Mouse (Mus musculus): ENCODE measurements around the gene Grcc10.
A peak's percentile ranks its signal among the peaks of the same experiment; 100 is the strongest.

Gene Grcc10

DNA sequence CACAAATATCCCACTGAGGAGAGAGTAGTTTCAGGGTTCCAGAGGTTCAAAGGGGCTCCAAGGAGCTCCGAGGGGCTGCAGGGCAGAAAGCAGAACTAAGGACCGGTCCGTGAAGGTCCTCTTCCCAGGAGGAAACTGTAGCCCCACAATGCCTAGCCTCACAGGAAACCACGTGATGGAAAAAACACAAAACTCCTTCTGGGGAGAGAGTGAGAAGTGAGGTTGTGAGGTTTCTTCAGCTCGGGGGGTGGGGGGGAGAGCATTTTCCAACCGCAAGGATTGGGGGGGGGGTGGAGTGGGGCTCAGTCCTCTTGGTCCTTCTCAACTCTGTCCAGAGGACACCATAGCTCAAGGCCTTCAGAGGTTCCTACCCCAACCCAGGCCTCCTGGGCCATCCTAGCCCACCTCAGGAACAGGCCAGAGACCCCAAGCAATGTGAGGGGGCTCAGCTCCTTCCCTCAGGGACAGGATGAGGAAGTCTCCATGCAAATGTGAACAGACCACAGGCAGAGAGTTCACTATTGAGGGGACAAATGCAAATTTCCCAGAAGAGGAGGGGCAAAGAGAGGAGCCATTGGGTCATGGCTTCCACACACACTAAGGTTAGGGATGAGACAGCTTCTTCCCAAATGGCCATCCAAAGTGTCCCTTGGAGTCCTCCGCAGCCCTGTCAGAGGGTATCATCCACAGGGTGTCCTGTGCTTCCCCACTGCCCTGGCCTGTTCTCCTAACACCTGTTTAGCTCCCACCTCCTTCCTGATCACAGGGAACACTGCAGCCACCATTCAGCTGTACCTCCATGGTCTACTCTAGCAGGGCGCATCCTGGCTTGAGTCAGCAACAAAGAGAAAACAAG, 11.1 kb downstream of the Grcc10 start:
- peak; percentile 56 for DNase-seq

GRCm38 (mm10) chr6:124728621-124729020, 12.6 kb downstream of the Grcc10 start:
- no peak for DNase-seq

- no peak for DNase-seq
Observed at GRCm38 (mm10) chr6:124724472-124724871, 16.7 kb downstream of the Grcc10 start.

GRCm38 (mm10) chr6:124723541-124723940, 17.6 kb downstream of the Grcc10 start:
- no peak for DNase-seq

- DNase-seq: no peak
Observed at GRCm38 (mm10) chr6:124722876-124723473, 18.2 kb downstream of the Grcc10 start.

DNA sequence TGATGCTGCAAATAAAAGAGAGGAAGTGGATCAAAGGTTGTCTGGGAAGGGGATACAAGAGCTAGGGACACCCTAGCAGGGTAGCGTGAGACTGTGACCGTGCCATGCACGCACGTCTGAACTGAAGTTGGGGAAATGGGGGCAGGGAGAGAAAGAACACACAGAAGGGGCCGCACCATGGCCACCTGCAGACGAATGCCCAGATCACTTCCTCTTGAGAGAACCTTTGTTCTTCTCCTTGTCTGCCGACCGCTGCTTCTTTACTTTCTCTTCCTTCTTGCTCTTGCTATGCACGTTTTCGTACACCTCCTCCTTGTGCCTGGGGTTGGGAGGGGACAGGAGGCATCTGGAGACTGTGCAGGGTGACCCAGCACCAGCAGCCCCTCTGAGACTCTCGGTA, 20.3 kb downstream of the Grcc10 start:
- peak; percentile 59 for DNase-seq

DNA sequence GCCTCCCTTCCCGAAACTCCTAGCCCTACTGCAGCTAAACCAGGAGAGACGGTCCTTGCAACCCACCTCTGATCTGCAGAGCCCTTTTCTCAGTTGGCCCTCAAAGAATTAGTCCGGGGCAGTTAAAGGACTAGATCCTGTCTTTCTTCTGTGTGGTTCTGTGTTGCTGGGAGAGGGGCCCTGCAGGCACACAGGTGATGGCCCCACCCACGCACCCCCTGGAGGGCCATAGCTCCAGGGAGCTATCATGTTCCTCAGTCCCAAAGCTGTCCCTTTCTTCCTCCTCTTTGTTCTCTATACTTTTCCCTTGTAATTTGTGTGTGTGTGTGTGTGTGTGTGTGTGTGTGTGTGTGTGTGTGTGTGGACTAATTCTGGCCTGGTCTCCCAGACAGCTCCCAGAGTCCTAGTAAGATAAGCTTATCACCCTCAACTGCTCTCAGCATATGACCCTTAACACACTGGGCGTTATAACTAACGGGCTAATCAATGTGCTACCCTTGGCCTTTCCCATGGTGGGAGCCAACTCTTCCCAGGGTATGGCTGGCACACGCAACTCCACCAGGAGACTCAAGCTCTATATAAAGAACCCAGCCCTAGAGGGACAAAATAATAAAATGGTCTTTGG, 21.7 kb downstream of the Grcc10 start:
- DNase-seq: no peak

- no peak for DNase-seq
Observed at GRCm38 (mm10) chr6:124718703-124719102, 22.5 kb downstream of the Grcc10 start.

DNA sequence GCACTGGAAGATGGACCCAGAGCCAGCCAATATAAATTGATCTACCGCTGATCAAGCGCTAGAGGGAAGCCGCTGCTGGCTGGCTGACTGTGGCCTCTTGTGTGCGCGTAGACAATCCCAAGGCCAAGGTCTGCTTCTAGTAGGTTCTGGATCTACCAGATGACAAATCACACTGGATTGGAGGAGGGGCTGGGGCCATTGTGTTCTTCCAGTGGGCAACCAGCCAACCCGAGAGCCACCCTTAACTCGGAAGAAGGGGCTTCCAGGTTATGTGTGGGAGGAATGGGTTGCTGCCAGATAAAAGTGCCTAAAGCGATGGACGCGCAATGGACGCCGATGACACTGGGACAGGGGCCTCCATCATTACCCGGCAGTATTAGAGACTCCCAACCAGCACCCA, 23.2 kb downstream of the Grcc10 start:
- no peak for DNase-seq

DNA sequence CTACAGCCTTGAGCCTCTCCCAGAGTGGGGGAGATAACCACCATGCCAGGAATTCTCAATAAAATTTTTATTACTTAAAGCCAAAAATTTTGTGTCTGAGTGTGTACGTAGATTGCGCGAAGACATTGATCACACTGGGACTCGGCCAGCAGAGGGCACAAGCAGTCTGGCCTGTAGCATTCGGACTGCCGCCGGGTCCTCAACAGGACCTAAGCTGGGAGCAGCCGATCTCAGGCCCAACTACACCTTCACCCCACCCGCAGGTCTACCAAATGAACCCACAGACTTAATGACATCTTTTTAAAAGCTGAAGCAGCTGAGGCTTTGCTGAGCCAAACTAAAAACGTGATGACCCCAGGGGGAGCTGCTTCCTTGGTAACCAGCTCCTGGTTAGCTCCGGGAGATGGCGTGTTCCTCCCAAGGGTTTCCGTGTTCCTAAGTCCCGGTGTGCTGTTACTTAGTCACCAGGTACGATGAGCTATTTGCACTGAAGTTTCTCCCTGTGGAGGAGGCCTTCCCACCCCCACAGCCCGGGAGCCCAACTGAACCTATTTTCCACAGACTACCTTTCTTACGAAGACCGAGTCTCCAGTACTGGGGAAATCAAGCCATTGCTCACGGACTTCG, 24.2 kb downstream of the Grcc10 start:
- peak; percentile 62 for DNase-seq

DNA sequence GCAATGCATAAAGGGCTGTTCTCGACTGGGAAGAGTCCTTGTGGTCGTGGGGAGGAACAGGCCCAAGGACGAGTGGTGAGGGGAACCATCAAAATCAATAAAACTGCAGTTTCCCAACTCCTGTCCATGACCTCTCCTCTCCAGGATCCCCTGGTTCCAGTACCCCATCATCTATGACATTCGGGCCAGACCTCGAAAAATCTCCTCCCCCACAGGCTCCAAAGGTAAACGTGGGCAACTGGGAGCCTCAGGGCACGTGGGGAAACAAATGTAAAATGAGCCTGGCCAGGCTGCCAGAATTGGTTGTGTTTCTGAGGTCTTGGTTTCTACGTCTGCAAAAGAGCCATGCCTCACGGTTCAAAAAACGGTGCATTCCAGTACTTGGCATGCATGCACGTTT, 28.3 kb downstream of the Grcc10 start:
- DNase-seq: no peak

GRCm38 (mm10) chr6:124711824-124712782, 29.1 kb downstream of the Grcc10 start, which contains the start of the genes Emg1 and Phb2:
Emg1 (minus strand) TSS chr6:124712178.
Phb2 (plus strand) TSS chr6:124712336.
- DNase-seq: peak; percentile 98

- no peak for DNase-seq
Observed at GRCm38 (mm10) chr6:124708289-124708889, 32.8 kb downstream of the Grcc10 start.

GRCm38 (mm10) chr6:124706061-124706627, 35.0 kb downstream of the Grcc10 start:
- DNase-seq: no peak

DNA sequence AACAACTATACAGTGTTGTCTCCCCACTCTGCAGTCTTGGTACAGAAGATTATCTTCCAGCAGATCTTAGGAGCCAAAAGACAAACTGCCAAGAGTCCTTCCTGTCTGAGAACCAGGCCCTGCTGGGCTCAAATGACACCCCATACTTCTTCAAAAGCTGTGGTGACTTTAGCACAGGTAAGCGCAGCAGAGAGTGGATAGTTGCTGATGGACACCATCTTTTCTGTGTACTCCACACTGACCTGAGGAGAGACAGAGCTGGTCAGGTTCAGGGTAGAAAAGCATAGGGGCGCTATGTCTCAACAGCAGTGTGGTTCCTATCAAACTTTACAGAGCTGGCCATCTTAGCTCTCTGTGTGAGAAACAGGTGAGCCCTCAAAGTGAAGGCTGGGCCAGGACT, 36.8 kb downstream of the Grcc10 start:
- DNase-seq: no peak

DNA sequence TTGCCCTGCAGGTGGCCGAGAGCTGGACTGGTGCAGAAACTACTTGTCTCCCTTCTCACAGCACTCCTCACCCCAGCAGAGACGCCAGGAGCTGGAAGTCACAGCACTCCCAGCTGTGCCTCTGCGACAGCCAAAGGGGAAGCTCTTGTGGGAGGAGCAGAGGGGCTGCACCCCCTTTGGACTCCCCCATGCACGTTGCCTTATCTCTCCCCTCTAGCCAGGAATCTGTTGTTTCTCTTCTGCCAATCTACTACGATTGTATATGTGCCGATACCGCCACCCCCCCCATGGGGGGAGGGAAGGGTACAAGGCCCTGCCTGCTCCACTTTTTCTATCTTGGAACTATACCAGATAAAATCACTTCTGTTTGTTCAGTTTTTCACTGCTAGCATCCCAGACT, 37.4 kb downstream of the Grcc10 start:
- DNase-seq: no peak

- peak; percentile 86 for DNase-seq
Observed at GRCm38 (mm10) chr6:124702784-124703103, 38.4 kb downstream of the Grcc10 start.

DNA sequence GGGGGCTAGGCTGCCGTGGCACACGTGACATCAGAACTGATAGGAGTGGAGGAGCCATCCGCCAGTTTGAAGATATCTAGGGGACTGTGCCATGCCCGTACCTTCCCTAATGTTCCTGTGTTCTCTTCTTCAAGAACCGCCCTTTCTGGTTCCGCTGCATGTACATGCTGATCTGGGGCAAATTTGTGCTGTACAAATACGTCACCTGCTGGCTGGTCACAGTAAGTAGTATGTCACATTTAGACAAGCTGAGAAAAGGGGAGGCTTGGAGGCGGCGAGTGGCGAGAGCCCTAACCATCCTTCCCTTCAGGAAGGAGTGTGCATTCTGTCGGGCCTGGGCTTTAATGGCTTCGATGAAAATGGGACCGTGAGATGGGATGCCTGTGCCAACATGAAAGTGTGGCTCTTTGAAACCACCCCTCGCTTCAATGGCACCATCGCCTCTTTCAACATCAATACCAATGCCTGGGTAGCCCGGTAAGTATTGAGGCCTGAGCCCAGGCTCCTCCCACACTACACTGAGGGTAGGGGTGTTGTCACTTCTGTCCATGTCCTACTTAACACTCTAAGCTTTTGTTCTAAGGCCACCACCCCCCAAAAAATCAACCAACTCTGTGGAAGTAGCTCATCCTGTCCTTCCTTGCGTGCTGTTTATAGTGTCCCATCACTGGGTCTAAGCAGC, 38.9 kb downstream of the Grcc10 start:
- DNase-seq: no peak

DNA sequence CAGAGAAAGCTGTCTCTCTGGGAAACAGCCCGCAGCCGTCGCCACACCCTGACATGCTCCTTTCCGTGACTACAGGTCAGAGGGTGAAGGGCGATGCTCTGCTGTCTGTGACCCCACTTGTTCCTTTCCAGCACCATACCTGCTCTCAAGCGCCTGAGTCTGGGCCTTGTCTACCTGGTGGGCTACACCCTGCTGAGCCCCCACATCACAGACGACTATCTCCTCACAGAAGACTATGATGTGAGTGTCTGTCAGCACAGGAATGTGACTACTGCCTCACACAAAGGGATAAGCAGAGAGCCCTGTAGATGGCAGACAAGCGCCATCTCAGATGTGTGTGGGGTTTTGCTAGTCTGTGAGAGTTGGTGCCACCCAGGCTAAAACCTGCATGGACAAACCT, 39.8 kb downstream of the Grcc10 start:
- peak; percentile 61 for DNase-seq

DNA sequence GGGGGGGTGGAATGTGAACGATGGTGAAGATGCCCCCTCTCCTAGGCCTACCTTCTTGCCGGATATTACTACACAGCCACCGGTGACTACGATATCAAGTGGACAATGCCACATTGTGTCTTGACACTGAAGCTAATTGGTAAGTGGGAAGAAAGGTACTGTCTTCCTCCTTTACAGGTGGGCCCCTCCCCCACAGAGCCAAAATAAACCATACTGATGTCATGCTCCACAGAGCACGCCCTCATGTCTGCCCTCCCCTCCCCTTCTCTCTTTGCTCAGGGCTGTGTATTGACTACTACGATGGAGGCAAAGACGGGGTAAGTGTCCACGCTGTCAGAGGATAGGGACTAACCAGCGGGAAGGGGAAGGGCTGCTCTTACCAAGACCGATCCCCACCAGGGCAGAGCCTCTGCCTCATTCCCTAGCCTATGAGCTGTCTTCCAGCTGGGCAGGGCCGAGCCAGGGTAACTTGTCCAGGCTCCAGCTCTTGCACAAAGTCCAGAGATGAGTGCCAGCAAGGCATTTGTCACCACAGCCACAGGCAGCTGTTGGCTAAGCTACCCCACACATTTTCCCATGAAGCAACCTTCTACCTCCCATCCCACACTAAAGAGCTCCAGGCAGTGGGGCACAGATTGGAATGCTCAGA, 41.1 kb downstream of the Grcc10 start:
- no peak for DNase-seq

Measured in thymus, postnatal 25 days (tissue).